Mouse (Mus musculus) adrenal gland, postnatal 4 days (tissue): Measurements from ENCODE around the gene Tnfrsf22. TPM values are rescaled to one million over a fixed set of nuclear protein-coding genes. Genes with fewer than 3 reads are reported as not detected.
"Not testable (repeated sequence)": the region's sequence is repeated elsewhere in the genome, so short reads cannot be mapped to it uniquely, and the experiment has no call there.

Experiments
- DNase-seq, 2 experiments: peaks; one replicate each; pipeline ENCODE4 v3.0.0; 2021 to 2022; ENCODE audit warnings: low spot score in 2 of 2, mixed read lengths in 2 of 2
- long read RNA-seq, 2 experiments: library from polyadenylated mRNA; stranded (forward); transcript quantifications; one replicate each; pipeline ENCODE4 v2.0.0; 2021
- total RNA-seq, 2 experiments: library from RNA; stranded (reverse); gene quantifications; 2 replicates each; pipeline ENCODE4 v1.2.3; 2021

The Tnfrsf22 gene
- 1 to 10 TPM; 8.3 to 9.5 TPM for total RNA-seq
- long read RNA-seq, experiment 1, full-length matches to known transcripts: 3 of 3 reads
- long read RNA-seq, experiment 1, partial matches to known transcripts: 0 of 3 reads
- long read RNA-seq, experiment 1, other reads (novel, unspliced or antisense): 0 of 3 reads
- long read RNA-seq, experiment 2, full-length matches to known transcripts: 2 of 3 reads
- long read RNA-seq, experiment 2, partial matches to known transcripts: 0 of 3 reads
- long read RNA-seq, experiment 2, other reads (novel, unspliced or antisense): 1 of 3 reads

DNA sequence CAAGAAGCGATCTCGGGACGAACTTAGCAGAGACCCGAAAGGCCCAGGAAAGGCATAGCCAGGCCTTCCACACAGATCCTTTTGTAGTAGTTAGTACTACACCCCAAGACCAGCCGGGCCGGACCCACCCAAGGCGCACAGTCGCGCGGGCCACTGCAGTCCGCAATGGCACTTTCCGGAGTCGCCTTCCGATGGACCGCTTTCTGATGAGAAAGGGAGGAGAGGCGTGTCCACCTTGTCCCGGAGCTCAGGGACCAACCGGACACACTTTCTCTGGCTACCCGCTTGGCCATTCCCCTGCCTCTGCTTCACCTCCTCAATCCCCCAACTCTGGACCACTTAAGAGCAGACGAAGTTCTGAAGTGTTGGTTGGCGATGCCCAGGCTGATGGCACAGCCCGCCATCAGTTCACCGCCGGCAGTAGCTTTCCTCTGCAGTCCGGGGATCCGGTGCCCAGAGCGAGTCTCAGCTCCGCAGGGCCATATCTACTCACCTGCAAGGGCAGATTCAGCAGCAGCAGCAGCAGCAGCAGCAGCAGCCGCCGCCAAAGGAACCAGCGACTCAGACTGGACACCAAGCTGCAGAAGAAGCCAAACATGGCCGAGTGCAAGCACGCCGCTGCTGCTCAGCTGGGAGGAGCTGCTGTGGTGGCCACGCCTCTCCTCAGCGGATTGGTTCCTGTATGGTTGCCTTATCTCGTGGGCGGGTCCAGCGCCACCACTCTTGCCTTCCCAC is at the start of gene Tnfrsf22:
Tnfrsf22 (minus strand) TSS at position 628 of the 735 bp plus-strand sequence.
- DNase-seq: peak; percentile 42 to 54

DNA sequence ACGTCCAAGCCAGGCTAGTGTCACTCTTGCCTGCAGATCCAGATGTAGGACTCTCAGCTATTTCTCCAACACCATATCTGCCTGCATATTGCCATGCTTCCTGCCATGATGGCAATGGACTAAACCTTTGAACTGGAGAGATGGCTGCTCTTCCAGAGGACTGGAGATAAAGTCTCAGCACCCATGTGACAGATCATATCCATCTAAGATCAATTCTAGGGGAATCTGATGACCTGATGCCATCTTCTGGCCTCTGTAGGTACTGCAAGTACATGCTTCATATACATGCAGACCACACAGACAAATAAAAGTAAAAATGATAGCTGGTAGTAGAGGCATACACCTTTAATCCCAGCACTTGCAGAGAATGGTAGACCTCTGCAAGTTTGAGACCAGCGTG is 46.7 kb upstream of the Tnfrsf22 start:
- no peak for DNase-seq

- no peak for DNase-seq
Observed at GRCm38 (mm10) chr7:143694550-143694949, 45.1 kb upstream of the Tnfrsf22 start.

DNA sequence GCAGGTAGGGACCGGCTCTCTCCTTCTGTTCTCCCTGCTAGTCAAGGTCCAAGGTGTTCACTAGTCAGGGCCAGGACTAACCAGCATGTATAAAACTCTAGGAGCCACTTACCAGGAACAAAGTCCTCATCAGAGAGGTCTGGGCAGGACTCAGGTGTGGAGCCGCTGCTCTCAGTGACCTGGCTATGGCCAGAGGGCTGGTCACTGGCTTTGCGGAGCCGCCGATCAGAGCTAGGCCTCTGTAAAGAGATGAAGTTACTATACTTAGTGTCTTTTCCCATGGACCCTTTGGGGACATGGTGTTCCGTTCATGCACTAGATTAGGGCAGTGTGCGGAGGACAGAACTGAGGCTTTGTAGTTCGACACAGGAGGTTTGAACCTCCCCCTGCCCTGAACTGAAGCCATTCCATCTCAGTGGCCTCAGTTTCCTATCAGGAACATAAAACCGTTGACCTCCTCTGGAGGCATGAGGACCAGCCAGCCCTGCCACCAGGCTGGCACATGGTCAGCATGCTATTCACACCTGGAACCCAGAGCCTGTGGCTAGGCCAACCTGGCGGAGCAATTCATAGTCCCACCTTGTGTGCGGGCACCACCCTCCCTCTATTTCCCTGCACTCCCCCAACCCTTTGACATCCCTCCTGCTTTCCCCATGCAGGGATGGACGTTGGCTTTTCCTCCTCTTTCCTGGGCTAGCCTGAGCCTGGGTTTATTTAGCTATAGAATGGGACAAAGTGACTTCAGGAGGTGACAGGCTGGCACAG is 43.5 kb upstream of the Tnfrsf22 start:
- no peak for DNase-seq

GRCm38 (mm10) chr7:143691909-143692308 is 42.4 kb upstream of the Tnfrsf22 start:
- DNase-seq: no peak

GRCm38 (mm10) chr7:143691181-143691580 is 41.7 kb upstream of the Tnfrsf22 start:
- no peak for DNase-seq

- DNase-seq: no peak
Observed at GRCm38 (mm10) chr7:143689946-143690345, 40.5 kb upstream of the Tnfrsf22 start.

- no peak for DNase-seq
Observed at GRCm38 (mm10) chr7:143689481-143689880, 40.0 kb upstream of the Tnfrsf22 start.

- not testable (repeated sequence) for DNase-seq
Observed at GRCm38 (mm10) chr7:143686676-143687075, 37.2 kb upstream of the Tnfrsf22 start.

DNA sequence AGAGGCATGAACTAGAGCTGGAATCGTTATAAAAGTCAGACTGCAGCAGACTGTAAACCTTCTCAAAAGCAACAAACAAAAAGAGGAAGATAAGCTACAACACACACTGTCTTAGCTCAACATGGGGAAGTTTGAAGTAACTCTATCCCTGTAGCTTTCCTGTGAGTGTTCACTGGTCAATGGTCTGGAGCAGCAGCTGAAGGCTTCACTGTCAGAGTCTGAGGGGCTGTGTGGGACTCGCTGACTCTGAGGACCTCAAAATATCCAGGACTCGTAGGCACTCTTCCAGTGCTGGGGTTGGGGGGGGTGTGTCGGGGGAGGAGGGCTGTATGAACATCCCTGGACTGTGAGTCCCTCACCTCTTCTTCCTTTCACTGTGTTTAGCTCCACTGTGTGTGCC is 36.7 kb upstream of the Tnfrsf22 start:
- not testable (repeated sequence) for DNase-seq

DNA sequence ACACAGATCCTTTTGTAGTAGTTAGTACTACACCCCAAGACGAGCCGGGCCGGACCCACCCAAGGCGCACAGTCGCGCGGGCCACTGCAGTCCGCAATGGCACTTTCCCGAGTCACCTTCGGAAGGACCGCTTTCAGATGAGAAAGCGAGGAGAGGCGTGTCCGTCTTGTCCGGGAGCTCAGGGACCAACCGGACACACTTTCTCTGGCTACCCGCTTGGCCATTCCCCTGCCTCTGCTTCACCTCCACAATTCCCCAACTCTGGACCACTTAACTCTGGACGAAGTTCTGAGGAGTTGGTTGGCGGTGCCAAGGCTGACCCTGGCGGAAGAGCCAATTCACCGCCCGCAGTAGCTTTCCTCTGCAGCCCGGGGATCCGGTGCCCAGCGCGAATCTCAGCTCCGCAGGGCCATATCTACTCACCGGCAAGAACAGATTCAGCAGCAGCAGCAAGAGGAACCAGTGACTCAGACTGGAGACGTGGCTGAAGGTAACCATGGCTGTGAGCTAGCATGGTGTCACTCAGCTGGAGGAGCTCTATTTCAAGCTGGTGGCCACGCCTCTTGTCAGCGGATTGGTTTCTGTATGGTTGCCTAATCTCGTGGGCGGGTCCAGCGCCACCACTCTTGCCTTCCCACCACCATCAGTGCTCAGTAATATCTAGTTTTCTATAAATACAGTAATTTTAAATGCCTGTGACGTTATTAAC is 36.1 kb upstream of the Tnfrsf22 start, which contains the start of gene Tnfrsf23:
Tnfrsf23 (minus strand) TSS at position 514 of the 709 bp plus-strand sequence.
- peak in 1 of 2 experiments; percentile 46 for DNase-seq

GRCm38 (mm10) chr7:143684569-143684968 is 35.1 kb upstream of the Tnfrsf22 start:
- DNase-seq: not testable (repeated sequence)

DNA sequence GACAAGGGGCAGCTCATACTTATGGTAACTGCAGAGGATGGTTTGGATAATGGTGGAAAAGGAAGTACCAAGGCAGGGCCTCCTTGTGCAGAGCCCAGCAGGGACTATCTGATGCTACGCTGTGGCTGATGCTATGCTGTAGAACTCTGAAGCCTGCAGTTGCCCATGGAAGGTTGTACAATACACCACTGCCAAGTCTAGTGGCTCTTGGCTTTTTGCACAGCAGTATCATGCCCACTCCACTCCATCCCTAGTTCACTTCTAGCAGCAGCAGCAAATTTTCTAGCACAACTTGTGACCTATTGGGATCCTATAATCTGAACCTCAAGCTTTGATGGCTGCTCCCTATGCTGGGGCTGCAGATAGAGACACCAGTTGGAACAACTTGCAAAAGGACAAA is 32.1 kb upstream of the Tnfrsf22 start:
- DNase-seq: no peak

DNA sequence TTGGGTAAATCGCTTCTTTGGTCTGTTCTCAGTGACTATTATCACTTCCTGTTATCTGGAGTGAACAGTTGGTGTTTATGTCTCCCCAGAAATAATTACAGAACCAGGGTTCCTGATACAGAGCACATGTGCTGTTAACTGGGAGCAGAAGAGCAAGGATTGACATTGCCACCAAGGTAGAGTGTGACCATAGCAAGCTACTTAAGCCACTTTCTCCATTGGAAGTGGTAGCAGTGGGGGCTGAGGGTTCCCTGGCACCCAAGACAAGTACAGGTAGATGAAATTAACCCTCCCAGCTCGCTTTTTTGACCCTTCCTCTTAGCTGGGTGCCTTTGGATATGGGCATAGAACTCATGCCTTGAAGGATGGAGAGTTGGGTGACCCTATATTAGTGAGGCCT is 31.4 kb upstream of the Tnfrsf22 start:
- not testable (repeated sequence) for DNase-seq

- DNase-seq: not testable (repeated sequence)
Observed at GRCm38 (mm10) chr7:143679650-143680049, 30.2 kb upstream of the Tnfrsf22 start.

- DNase-seq: no peak
Observed at GRCm38 (mm10) chr7:143666427-143667311, 17.2 kb upstream of the Tnfrsf22 start.

DNA sequence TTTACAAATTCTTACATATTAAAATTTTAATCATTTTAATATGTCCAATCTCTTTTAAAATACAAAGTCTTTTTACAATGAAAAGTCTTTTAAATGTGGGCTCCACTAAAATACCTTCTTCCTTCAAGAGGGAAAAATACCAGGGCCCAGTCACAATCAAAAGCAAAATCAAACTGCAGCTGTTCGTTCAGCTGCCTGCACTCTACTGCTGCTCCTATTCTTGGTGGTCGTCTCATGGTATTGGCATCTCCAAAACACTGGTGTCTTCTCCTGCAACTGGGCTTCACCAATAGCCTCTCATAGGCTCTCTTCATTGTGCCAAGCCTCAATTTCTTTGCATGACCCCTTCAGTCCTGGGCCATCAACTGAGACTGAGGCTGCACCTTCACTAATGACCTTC is 14.0 kb upstream of the Tnfrsf22 start:
- no peak for DNase-seq

DNA sequence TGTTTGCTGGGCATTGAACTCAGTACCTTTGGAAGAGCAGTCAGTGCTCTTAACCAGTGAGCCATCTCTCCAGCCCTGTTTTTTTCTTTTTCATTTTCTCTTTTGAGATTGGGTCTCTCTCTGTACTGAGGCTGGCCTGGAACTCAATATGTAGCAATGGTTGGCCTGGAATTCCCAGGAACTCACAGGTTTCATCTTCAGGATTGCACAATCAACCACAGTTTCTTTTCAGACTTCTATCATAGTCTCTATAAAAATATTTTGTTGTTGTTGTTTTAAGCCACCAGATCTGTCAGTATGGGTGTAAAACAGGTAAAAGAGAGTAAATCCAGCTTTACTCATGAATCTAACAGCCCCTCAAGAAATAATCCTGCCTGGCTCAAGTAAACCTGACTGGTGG is 11.3 kb upstream of the Tnfrsf22 start:
- DNase-seq: no peak

- DNase-seq: not testable (repeated sequence)
Observed at GRCm38 (mm10) chr7:143649769-143650346, 397 bp upstream of the Tnfrsf22 start.

DNA sequence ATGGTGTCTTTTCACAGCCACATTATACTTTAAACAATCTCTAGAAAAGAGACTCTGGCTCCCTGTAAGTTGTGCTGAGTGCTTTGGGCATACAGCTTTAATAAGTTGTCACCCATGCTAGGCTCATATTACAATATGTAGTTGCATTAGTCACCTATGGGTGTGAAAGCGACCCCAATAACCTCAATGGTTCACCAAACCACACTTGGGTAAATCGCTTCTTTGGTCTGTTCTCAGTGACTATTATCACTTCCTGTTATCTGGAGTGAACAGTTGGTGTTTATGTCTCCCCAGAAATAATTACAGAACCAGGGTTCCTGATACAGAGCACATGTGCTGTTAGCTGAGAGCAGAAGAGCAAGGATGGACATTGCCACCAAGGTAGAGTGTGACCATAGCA is 5.5 kb downstream of the Tnfrsf22 start:
- not testable (repeated sequence) for DNase-seq
